Mouse (Mus musculus) stomach, embryonic 14.5 days (tissue): Measurements from ENCODE around the gene Olfr765. TPM values are rescaled to one million over a fixed set of nuclear protein-coding genes. Genes with fewer than 3 reads are reported as not detected.
"Not testable (repeated sequence)": the region's sequence is repeated elsewhere in the genome, so short reads cannot be mapped to it uniquely, and the experiment has no call there.

Experiments
- ATAC-seq: fragments of 200-750 bp; cut with Nextera tagmentation; 2 replicates; pipeline ENCODE4 v1.8.0; 2017; ENCODE audit warnings: low read depth, moderate TSS enrichment; ENCODE audit not compliant: insufficient number of reproducible peaks, insufficient read depth, low FRiP score
- H3K27ac ChIP-seq: fragments of 300-500 bp; sonication (generic); 2 replicates; pipeline ENCODE4 v1.5.1; 2014; ENCODE audit warnings: mild to moderate bottlenecking, low read length, moderate library complexity, mixed read lengths
- H3K27me3 ChIP-seq: fragments of 300-500 bp; sonication (generic); 2 replicates; pipeline ENCODE4 v1.6.1; 2014; ENCODE audit warnings: low read length, control low read depth, mixed read lengths; ENCODE audit not compliant: control insufficient read depth, insufficient read depth
- H3K36me3 ChIP-seq: fragments of 300-500 bp; sonication (generic); 2 replicates; pipeline ENCODE4 v1.6.1; 2014; ENCODE audit warnings: mild to moderate bottlenecking, control low read depth, low read length, moderate library complexity, mixed read lengths; ENCODE audit not compliant: control insufficient read depth, insufficient read depth
- H3K4me1 ChIP-seq: fragments of 300-500 bp; sonication (generic); 2 replicates; pipeline ENCODE4 v1.6.1; 2014; ENCODE audit warnings: low read length, control low read depth, mixed read lengths; ENCODE audit not compliant: control insufficient read depth, insufficient read depth
- H3K4me2 ChIP-seq: fragments of 300-500 bp; sonication (generic); replicated peaks from 2 replicates; pipeline ENCODE4 v1.6.1; 2014; ENCODE audit warnings: low read depth, low read length, control low read depth
- H3K4me3 ChIP-seq: fragments of 300-500 bp; sonication (generic); 2 replicates; pipeline ENCODE4 v1.5.1; 2014; ENCODE audit warnings: low read depth, low read length, control low read depth
- H3K9ac ChIP-seq: fragments of 300-500 bp; sonication (generic); replicated peaks from 2 replicates; pipeline ENCODE4 v1.6.1; 2014; ENCODE audit warnings: low read depth, mild to moderate bottlenecking, control low read depth, low read length, moderate library complexity, mixed read lengths
- H3K9me3 ChIP-seq: fragments of 300-500 bp; sonication (generic); 2 replicates; pipeline ENCODE4 v1.6.1; 2016; ENCODE audit warnings: low read depth, low read length, control low read depth; ENCODE audit not compliant: control insufficient read depth
- WGBS: fragments of 180-500 bp; shearing (Covaris S2); extraction: QIAGEN DNeasy Blood & Tissue Kit; methylation state at CpG from one replicate; pipeline ENCODE4 v1.1.7; 2014; 5-methylcytosine and 5-hydroxymethylcytosine counted together
- polyA plus RNA-seq: library from polyadenylated mRNA; unstranded; fragments of >200 nt; fragmentation: Nextera tagmentation; extraction: Ambion mirVana; gene quantifications from 2 replicates; pipeline ENCODE4 v1.2.1, GENCODE M21; 2014

Gene Olfr765
- not detected in 2 replicates for polyA plus RNA-seq

DNA sequence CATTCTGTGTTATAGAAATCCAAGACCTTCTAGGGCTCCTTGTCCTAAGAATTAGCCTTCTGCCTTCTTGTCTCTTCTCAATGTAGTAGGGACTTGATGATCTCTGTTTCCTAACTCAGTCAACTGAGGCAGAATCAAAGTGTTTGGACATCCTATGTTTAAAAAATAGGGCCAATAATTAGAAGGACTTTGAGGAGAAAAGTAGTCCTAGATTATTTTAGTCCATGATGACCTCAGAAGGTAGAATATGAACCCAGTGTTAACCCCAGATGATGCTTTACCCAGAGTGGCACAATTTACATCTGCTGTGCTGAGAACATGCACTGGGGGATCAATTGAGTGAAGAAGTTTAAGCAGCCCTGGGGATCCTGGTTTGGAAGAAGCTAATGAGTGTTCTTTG lies at the start of gene Olfr765:
Gene Olfr765 (minus strand): TSS at position 101 of the 400 bp plus-strand sequence.
- H3K4me3 ChIP-seq, H3K9me3 ChIP-seq, H3K27me3 ChIP-seq, ATAC-seq, H3K4me2 ChIP-seq, H3K27ac ChIP-seq, H3K9ac ChIP-seq, H3K36me3 ChIP-seq, H3K4me1 ChIP-seq: not testable (repeated sequence)

- no peak for ATAC-seq
- H3K9ac ChIP-seq: no peak within 1 kb of the TSS
- H3K4me3 ChIP-seq: no peak within 1 kb of the TSS
- H3K4me1 ChIP-seq: no peaks in the 10 kb centered on the region
- no peak within 1 kb of the TSS for H3K4me2 ChIP-seq
- no peaks in the 10 kb centered on the region for H3K27me3 ChIP-seq
- H3K27ac ChIP-seq: no peak within 1 kb of the TSS
- no peaks in the 10 kb centered on the region for H3K36me3 ChIP-seq
- 64% methylated on average over 1 of the region's 1 CpGs for WGBS
- no peaks in the 10 kb centered on the region for H3K9me3 ChIP-seq
These were observed 49.5 kb upstream of the Olfr765 start, which contains the start of gene Olfr768 for GRCm38 (mm10) chr10:129099275-129099674. Olfr768 (minus strand) TSS chr10:129099375.

DNA sequence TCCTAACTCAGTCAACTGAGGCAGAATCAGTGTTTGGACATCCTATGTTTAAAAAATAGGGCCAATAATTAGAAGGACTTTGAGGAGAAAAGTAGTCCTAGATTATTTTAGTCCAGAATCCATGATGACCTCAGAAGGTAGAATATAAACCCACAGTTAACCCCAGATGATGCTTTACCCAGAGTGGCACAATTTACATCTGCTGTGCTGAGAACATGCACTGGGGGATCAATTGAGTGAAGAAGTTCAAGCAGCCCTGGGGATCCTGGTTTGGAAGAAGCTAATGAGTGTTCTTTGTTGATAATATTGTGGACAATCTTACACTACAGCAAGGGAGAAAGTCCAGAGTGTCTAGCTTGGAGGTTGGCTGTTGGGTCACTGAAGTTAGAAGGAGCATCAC lies 33.0 kb upstream of the Olfr765 start, which contains the start of gene Olfr767:
Gene Olfr767 (minus strand): TSS at position 101 of the 400 bp plus-strand sequence.
- not testable (repeated sequence) for H3K4me2 ChIP-seq, H3K9me3 ChIP-seq, H3K4me3 ChIP-seq, ATAC-seq, H3K27me3 ChIP-seq, H3K36me3 ChIP-seq, H3K4me1 ChIP-seq, H3K27ac ChIP-seq, H3K9ac ChIP-seq

- H3K4me2 ChIP-seq: no peak within 1 kb of the TSS
- no peaks in the 10 kb centered on the region for H3K36me3 ChIP-seq
- ATAC-seq: no peak
- no peak within 1 kb of the TSS for H3K4me3 ChIP-seq
- no peak within 1 kb of the TSS for H3K9ac ChIP-seq
- H3K9me3 ChIP-seq: no peaks in the 10 kb centered on the region
- H3K27ac ChIP-seq: no peak within 1 kb of the TSS
- no peaks in the 10 kb centered on the region for H3K27me3 ChIP-seq
- WGBS: 85% methylated on average over 2 of the region's 2 CpGs
- H3K4me1 ChIP-seq: no peaks in the 10 kb centered on the region
These were observed 19.1 kb upstream of the Olfr765 start, which contains the start of gene Olfr766-ps1 for GRCm38 (mm10) chr10:129068877-129069276. Olfr766-ps1 (minus strand) TSS chr10:129068977.

DNA sequence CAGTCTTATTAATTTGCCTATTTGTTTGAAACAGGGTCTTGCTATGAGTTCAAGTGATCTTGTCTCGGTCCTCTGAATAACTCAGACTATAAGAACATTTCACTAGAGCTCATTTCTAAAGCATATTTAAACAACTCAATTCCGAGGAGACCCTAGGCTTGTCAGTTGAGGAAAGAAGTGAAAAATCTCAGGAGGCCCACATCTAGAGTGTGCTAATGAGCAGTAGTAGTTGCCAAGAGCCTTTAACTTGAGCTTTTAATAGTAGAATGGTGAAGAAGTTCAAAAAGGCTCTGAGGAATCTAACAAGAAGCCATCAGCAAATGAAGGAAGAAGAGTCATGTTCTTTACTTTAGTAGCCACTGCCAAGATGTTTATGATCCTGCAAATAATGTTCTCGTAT lies 10.0 kb downstream of the Olfr765 start, which contains the start of gene Olfr764-ps1:
Gene Olfr764-ps1 (minus strand): TSS at position 101 of the 400 bp plus-strand sequence.
- no peak for ATAC-seq
- H3K4me2 ChIP-seq: no peak within 1 kb of the TSS
- H3K4me3 ChIP-seq: no peak within 1 kb of the TSS
- no peaks in the 10 kb centered on the region for H3K4me1 ChIP-seq
- no peaks in the 10 kb centered on the region for H3K27me3 ChIP-seq
- no peak within 1 kb of the TSS for H3K27ac ChIP-seq
- 77% methylated on average over 3 of the region's 3 CpGs for WGBS
- no peaks in the 10 kb centered on the region for H3K36me3 ChIP-seq
- H3K9me3 ChIP-seq: no peaks in the 10 kb centered on the region
- H3K9ac ChIP-seq: no peak within 1 kb of the TSS

DNA sequence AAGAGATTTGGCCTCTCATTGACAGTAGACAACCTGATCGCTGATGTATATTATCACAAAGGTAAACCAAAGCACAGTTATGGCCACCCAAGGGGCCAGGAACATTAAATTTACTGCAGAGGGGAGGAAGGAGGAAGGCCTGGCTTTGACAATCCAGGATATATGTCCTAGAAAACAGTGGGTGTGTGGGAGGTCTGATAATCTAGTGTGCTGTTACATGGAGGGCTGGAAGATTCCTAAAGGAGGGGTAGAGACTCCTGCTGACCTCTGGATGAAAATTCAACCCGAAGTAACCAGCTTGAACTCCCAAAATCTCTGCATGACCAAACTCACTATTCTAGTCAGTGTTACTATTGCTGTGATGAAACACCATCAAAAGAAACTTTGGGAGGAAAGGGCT lies 21.5 kb downstream of the Olfr765 start:
- Histone ChIP-seq H3K4me2 (no peak overlapping the region), H3K4me1 (no peaks in the 10 kb centered on the region), H3K9me3 (no peaks in the 10 kb centered on the region), H3K4me3 (no peak overlapping the region), H3K9ac (no peak overlapping the region), H3K27me3 (no peaks in the 10 kb centered on the region), H3K27ac (no peak overlapping the region), H3K36me3 (no peaks in the 10 kb centered on the region)
- ATAC-seq: no peak
- WGBS: 67% methylated on average over 2 of the region's 2 CpGs

DNA sequence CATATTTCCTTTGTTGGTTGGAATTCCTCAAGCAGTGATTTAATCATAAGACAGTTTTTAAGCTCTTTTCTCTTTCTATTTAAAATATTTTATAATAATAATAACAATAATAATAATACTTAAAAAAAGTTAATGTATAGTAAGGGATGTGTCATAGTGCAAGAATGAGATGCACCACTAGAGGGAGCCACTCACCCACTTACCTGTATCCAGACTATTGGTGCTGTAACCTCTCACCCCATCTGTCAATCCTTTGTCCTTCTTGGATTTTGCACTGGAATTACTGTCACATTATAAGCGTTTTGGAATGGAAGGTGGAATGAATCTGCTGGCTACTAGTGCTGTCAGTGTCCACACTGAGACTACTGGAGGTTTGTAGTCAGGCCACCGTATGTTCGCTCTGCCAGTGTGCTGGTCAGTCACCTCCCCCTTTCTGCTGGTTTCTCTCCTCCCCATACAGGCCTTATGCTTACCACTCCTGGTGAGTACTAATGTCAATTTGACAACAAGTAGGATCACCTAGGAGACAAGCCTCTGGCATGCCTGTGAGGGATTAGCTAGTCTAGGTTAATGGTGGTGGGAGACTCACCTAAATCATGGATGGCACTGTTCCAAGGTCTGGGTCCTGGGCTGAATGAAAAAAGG lies 23.7 kb downstream of the Olfr765 start:
- no peak overlapping the region for H3K9ac ChIP-seq
- H3K9me3 ChIP-seq: no peaks in the 10 kb centered on the region
- 57% methylated on average over 3 of the region's 3 CpGs for WGBS
- no peak overlapping the region for H3K4me2 ChIP-seq
- H3K4me1 ChIP-seq: no peaks in the 10 kb centered on the region
- no peak overlapping the region for H3K4me3 ChIP-seq
- no peaks in the 10 kb centered on the region for H3K27me3 ChIP-seq
- H3K36me3 ChIP-seq: no peaks in the 10 kb centered on the region
- H3K27ac ChIP-seq: no peak overlapping the region
- ATAC-seq: no peak

- no peaks in the 10 kb centered on the region for H3K9me3 ChIP-seq
- no peak overlapping the region for H3K9ac ChIP-seq
- H3K4me3 ChIP-seq: no peak overlapping the region
- no peak overlapping the region for H3K4me2 ChIP-seq
- H3K36me3 ChIP-seq: no peaks in the 10 kb centered on the region
- no peaks in the 10 kb centered on the region for H3K4me1 ChIP-seq
- peak; percentile 33; the same call in 1 of the 2 replicates for ATAC-seq
- no peaks in the 10 kb centered on the region for H3K27me3 ChIP-seq
- no peak overlapping the region for H3K27ac ChIP-seq
These were observed 26.5 kb downstream of the Olfr765 start for GRCm38 (mm10) chr10:129023319-129023718.

- no peak overlapping the region for H3K4me2 ChIP-seq
- no peaks in the 10 kb centered on the region for H3K4me1 ChIP-seq
- H3K9ac ChIP-seq: no peak overlapping the region
- H3K36me3 ChIP-seq: no peaks in the 10 kb centered on the region
- H3K9me3 ChIP-seq: no peaks in the 10 kb centered on the region
- no peak overlapping the region for H3K27ac ChIP-seq
- H3K27me3 ChIP-seq: no peaks in the 10 kb centered on the region
- no peak for ATAC-seq
- no peak overlapping the region for H3K4me3 ChIP-seq
These were observed 35.3 kb downstream of the Olfr765 start for GRCm38 (mm10) chr10:129014477-129014876.
